Mouse (Mus musculus): ENCODE measurements around the gene Asic2. TPM values are rescaled to one million over a fixed set of nuclear protein-coding genes. Genes with fewer than 3 reads are reported as not detected.
"Not testable (repeated sequence)": the region's sequence is repeated elsewhere in the genome, so short reads cannot be mapped to it uniquely, and the experiment has no call there.

Gene Asic2
- polyA plus RNA-seq, 1 experiment from 2014 or later = 2.6 TPM

GRCm38 (mm10) chr11:81350498-81350897 lies 617.8 kb downstream of the Asic2 start:
- not testable (repeated sequence) for H3K4me1 ChIP-seq (replicated peaks); H3K9me3 ChIP-seq; H3K27me3 ChIP-seq (ENCODE audit: insufficient read depth, poor library complexity, severe bottlenecking); H3K36me3 ChIP-seq; H3K27ac ChIP-seq; DNase-seq (ENCODE audit: low spot score); H3K4me3 ChIP-seq
- 59% methylated on average over 6 of the region's 6 CpGs for WGBS

- WGBS = 65% methylated on average over 2 of the region's 2 CpGs
- H3K36me3 ChIP-seq = no peaks in the 10 kb centered on the region
- H3K27ac ChIP-seq = no peak overlapping the region
- DNase-seq (ENCODE audit: low spot score) = no peak
- no peak overlapping the region for H3K4me3 ChIP-seq
- H3K9me3 ChIP-seq = no peaks in the 10 kb centered on the region
- H3K27me3 ChIP-seq (ENCODE audit: insufficient read depth, poor library complexity, severe bottlenecking) = no peaks in the 10 kb centered on the region
- H3K4me1 ChIP-seq (replicated peaks) = 0 out of 2 replicates have a peak, but pooled peaks cover 6% of the 10 kb centered on the region
These were observed 636.3 kb downstream of the Asic2 start for GRCm38 (mm10) chr11:81331977-81332376.

- H3K4me3 ChIP-seq = no peak overlapping the region
- no peaks in the 10 kb centered on the region for H3K27me3 ChIP-seq (ENCODE audit: insufficient read depth, poor library complexity, severe bottlenecking)
- 88% methylated on average over 3 of the region's 3 CpGs for WGBS
- H3K27ac ChIP-seq = no peak overlapping the region
- H3K36me3 ChIP-seq = no peaks in the 10 kb centered on the region
- no peak for DNase-seq (ENCODE audit: low spot score)
- H3K9me3 ChIP-seq = no peaks in the 10 kb centered on the region
- 0 out of 2 replicates have a peak, but pooled peaks cover 6% of the 10 kb centered on the region for H3K4me1 ChIP-seq (replicated peaks)
These were observed 637.3 kb downstream of the Asic2 start for GRCm38 (mm10) chr11:81330982-81331381.

GRCm38 (mm10) chr11:81328088-81328487 lies 640.2 kb downstream of the Asic2 start:
- Histone ChIP-seq H3K4me1 (replicated peaks) (no peaks in the 10 kb centered on the region), H3K27me3 (ENCODE audit: insufficient read depth, poor library complexity, severe bottlenecking) (no peaks in the 10 kb centered on the region), H3K36me3 (no peaks in the 10 kb centered on the region), H3K4me3 (no peak overlapping the region), H3K27ac (no peak overlapping the region), H3K9me3 (no peaks in the 10 kb centered on the region)
- WGBS = 88% methylated on average over 5 of the region's 5 CpGs
- DNase-seq (ENCODE audit: low spot score) = no peak

- no peak for DNase-seq (ENCODE audit: low spot score)
- no peaks in the 10 kb centered on the region for H3K9me3 ChIP-seq
- H3K27ac ChIP-seq = no peak overlapping the region
- no peaks in the 10 kb centered on the region for H3K36me3 ChIP-seq
- 93% methylated on average over 4 of the region's 4 CpGs for WGBS
- no peaks in the 10 kb centered on the region for H3K4me1 ChIP-seq (replicated peaks)
- H3K27me3 ChIP-seq (ENCODE audit: insufficient read depth, poor library complexity, severe bottlenecking) = no peaks in the 10 kb centered on the region
- H3K4me3 ChIP-seq = no peak overlapping the region
These were observed 645.1 kb downstream of the Asic2 start for GRCm38 (mm10) chr11:81323146-81323545.

- H3K4me3 ChIP-seq = no peak overlapping the region
- H3K27ac ChIP-seq = no peak overlapping the region
- WGBS = 90% methylated on average over 8 of the region's 8 CpGs
These were observed 645.8 kb downstream of the Asic2 start for GRCm38 (mm10) chr11:81322466-81322865.

GRCm38 (mm10) chr11:81290041-81290440 lies 678.2 kb downstream of the Asic2 start:
- WGBS = 73% methylated on average over 3 of the region's 3 CpGs
- H3K4me3 ChIP-seq = no peak overlapping the region
- DNase-seq (ENCODE audit: low spot score) = no peak

More at GRCm38 (mm10) chr11:81322466-81322865, 645.8 kb downstream of the Asic2 start:
- DNase-seq (ENCODE audit: low spot score) = no peak
- Histone ChIP-seq H3K36me3 (no peaks in the 10 kb centered on the region), H3K4me1 (replicated peaks) (no peaks in the 10 kb centered on the region), H3K9me3 (no peaks in the 10 kb centered on the region), H3K27me3 (ENCODE audit: insufficient read depth, poor library complexity, severe bottlenecking) (no peaks in the 10 kb centered on the region)

GRCm38 (mm10) chr11:81283185-81283584 lies 685.1 kb downstream of the Asic2 start:
- Histone ChIP-seq H3K27me3 (ENCODE audit: insufficient read depth, poor library complexity, severe bottlenecking) (peaks cover 23% of the 10 kb centered on the region), H3K4me1 (replicated peaks) (peaks cover 24% of the 10 kb centered on the region), H3K36me3 (no peaks in the 10 kb centered on the region), H3K4me3 (no peak overlapping the region), H3K27ac (no peak overlapping the region), H3K9me3 (no peaks in the 10 kb centered on the region)
- 65% methylated on average over 6 of the region's 6 CpGs for WGBS
- DNase-seq (ENCODE audit: low spot score) = no peak

More at GRCm38 (mm10) chr11:81290041-81290440, 678.2 kb downstream of the Asic2 start:
- no peaks in the 10 kb centered on the region for H3K4me1 ChIP-seq (replicated peaks)
- H3K9me3 ChIP-seq = no peaks in the 10 kb centered on the region
- H3K27ac ChIP-seq = no peak overlapping the region
- H3K36me3 ChIP-seq = no peaks in the 10 kb centered on the region
- H3K27me3 ChIP-seq (ENCODE audit: insufficient read depth, poor library complexity, severe bottlenecking) = no peaks in the 10 kb centered on the region

GRCm38 (mm10) chr11:81280070-81280469 lies 688.2 kb downstream of the Asic2 start:
- DNase-seq (ENCODE audit: low spot score) = no peak
- WGBS = 16% methylated on average over 2 of the region's 2 CpGs
- no peaks in the 10 kb centered on the region for H3K36me3 ChIP-seq
- H3K27ac ChIP-seq = no peak overlapping the region
- H3K4me3 ChIP-seq = no peak overlapping the region
- peaks cover 24% of the 10 kb centered on the region for H3K4me1 ChIP-seq (replicated peaks)
- H3K9me3 ChIP-seq = no peaks in the 10 kb centered on the region
- H3K27me3 ChIP-seq (ENCODE audit: insufficient read depth, poor library complexity, severe bottlenecking) = peaks cover 23% of the 10 kb centered on the region

GRCm38 (mm10) chr11:81277406-81277805 lies 690.9 kb downstream of the Asic2 start:
- 53% methylated on average over 5 of the region's 5 CpGs for WGBS
- H3K4me3 ChIP-seq = no peak overlapping the region
- no peaks in the 10 kb centered on the region for H3K36me3 ChIP-seq
- peaks cover 23% of the 10 kb centered on the region for H3K27me3 ChIP-seq (ENCODE audit: insufficient read depth, poor library complexity, severe bottlenecking)
- H3K9me3 ChIP-seq = no peaks in the 10 kb centered on the region
- DNase-seq (ENCODE audit: low spot score) = no peak
- H3K4me1 ChIP-seq (replicated peaks) = peaks cover 21% of the 10 kb centered on the region
- no peak overlapping the region for H3K27ac ChIP-seq

GRCm38 (mm10) chr11:81272677-81273418 lies 695.4 kb downstream of the Asic2 start:
- H3K36me3 ChIP-seq = no peaks in the 10 kb centered on the region
- H3K4me3 ChIP-seq = no peak overlapping the region
- 0 out of 2 replicates have a peak, but pooled peaks cover 4% of the 10 kb centered on the region for H3K4me1 ChIP-seq (replicated peaks)
- H3K9me3 ChIP-seq = no peaks in the 10 kb centered on the region
- no peaks in the 10 kb centered on the region for H3K27me3 ChIP-seq (ENCODE audit: insufficient read depth, poor library complexity, severe bottlenecking)
- WGBS = 90% methylated on average over 16 of the region's 16 CpGs
- DNase-seq (ENCODE audit: low spot score) = no peak
- no peak overlapping the region for H3K27ac ChIP-seq

- H3K4me3 ChIP-seq = no peak overlapping the region
- WGBS = 63% methylated on average over 1 of the region's 1 CpGs
- DNase-seq (ENCODE audit: low spot score) = no peak
These were observed 696.8 kb downstream of the Asic2 start for GRCm38 (mm10) chr11:81271422-81271821.

GRCm38 (mm10) chr11:81270518-81270917 lies 697.7 kb downstream of the Asic2 start:
- no peak for DNase-seq (ENCODE audit: low spot score)
- H3K27ac ChIP-seq = no peak overlapping the region
- 77% methylated on average over 7 of the region's 7 CpGs for WGBS

More at GRCm38 (mm10) chr11:81271422-81271821, 696.8 kb downstream of the Asic2 start:
- H3K9me3 ChIP-seq = no peaks in the 10 kb centered on the region
- H3K4me1 ChIP-seq (replicated peaks) = 0 out of 2 replicates have a peak, but pooled peaks cover 4% of the 10 kb centered on the region
- H3K36me3 ChIP-seq = no peaks in the 10 kb centered on the region
- no peak overlapping the region for H3K27ac ChIP-seq
- H3K27me3 ChIP-seq (ENCODE audit: insufficient read depth, poor library complexity, severe bottlenecking) = no peaks in the 10 kb centered on the region

More at GRCm38 (mm10) chr11:81270518-81270917, 697.7 kb downstream of the Asic2 start:
- no peak overlapping the region for H3K4me3 ChIP-seq
- H3K36me3 ChIP-seq = no peaks in the 10 kb centered on the region
- no peaks in the 10 kb centered on the region for H3K27me3 ChIP-seq (ENCODE audit: insufficient read depth, poor library complexity, severe bottlenecking)
- H3K4me1 ChIP-seq (replicated peaks) = 0 out of 2 replicates have a peak, but pooled peaks cover 4% of the 10 kb centered on the region
- no peaks in the 10 kb centered on the region for H3K9me3 ChIP-seq

All from hindbrain, embryonic 10.5 days (tissue).